Mouse (Mus musculus) urinary bladder, adult 2 months (tissue): Measurements from ENCODE around the gene Rnf182. TPM values are rescaled to one million over a fixed set of nuclear protein-coding genes. Genes with fewer than 3 reads are reported as not detected.

Source experiments
- DNase-seq: peaks from one replicate; pipeline ENCODE4 v3.0.0; 2022; ENCODE audit warnings: low spot score
- polyA plus RNA-seq: library from polyadenylated mRNA; depleted of rRNA; stranded (reverse); fragments of >200 nt; gene quantifications from 2 replicates; pipeline ENCODE4 v1.2.3, GENCODE M21; 2012; rRNA removed

The Rnf182 gene
- polyA plus RNA-seq, 1 experiment, result 0.83 TPM

GRCm38 (mm10) chr13:43698506-43698905 is 83.0 kb downstream of the Rnf182 start:
- DNase-seq, result no peak

GRCm38 (mm10) chr13:43703471-43703870 is 88.0 kb downstream of the Rnf182 start:
- no peak for DNase-seq

GRCm38 (mm10) chr13:43704533-43705116 is 89.1 kb downstream of the Rnf182 start:
- DNase-seq, result no peak

- no peak for DNase-seq
Measured at GRCm38 (mm10) chr13:43706387-43706786, 90.9 kb downstream of the Rnf182 start.

GRCm38 (mm10) chr13:43709529-43709928 is 94.0 kb downstream of the Rnf182 start:
- no peak for DNase-seq

- no peak for DNase-seq
Measured at GRCm38 (mm10) chr13:43711708-43712314, 96.3 kb downstream of the Rnf182 start.

- no peak for DNase-seq
Measured at GRCm38 (mm10) chr13:43714741-43715140, 99.2 kb downstream of the Rnf182 start.

GRCm38 (mm10) chr13:43715466-43715865 is 100.0 kb downstream of the Rnf182 start:
- no peak for DNase-seq

GRCm38 (mm10) chr13:43716514-43717036 is 101.1 kb downstream of the Rnf182 start:
- no peak for DNase-seq

- no peak for DNase-seq
Measured at GRCm38 (mm10) chr13:43718173-43718572, 102.7 kb downstream of the Rnf182 start.

GRCm38 (mm10) chr13:43720496-43720895 is 105.0 kb downstream of the Rnf182 start:
- no peak for DNase-seq

Other genes starting within 250 kb of the Rnf182 start
- gene Nol7, start 217.3 kb upstream of the Rnf182 start, polyA plus RNA-seq, result 122 and 125 TPM in 2 replicates
- gene Ranbp9, start 134.4 kb upstream of the Rnf182 start, polyA plus RNA-seq, result 32.7 and 36.6 TPM in 2 replicates
- gene Mcur1, start 55.5 kb upstream of the Rnf182 start, polyA plus RNA-seq, result 15.7 and 18.1 TPM in 2 replicates
- 3.5 and 5.4 TPM in 2 replicates for gene Cd83, start 169.1 kb downstream of the Rnf182 start, polyA plus RNA-seq